Mouse (Mus musculus) skeletal muscle tissue, adult 2 months (tissue): ENCODE data around the gene Myo7a.

Experiments
- DNase-seq: peaks from one replicate; pipeline ENCODE4 v3.0.0-alpha.2; 2012; ENCODE audit warnings: low read depth, low spot score

Gene Myo7a

DNA sequence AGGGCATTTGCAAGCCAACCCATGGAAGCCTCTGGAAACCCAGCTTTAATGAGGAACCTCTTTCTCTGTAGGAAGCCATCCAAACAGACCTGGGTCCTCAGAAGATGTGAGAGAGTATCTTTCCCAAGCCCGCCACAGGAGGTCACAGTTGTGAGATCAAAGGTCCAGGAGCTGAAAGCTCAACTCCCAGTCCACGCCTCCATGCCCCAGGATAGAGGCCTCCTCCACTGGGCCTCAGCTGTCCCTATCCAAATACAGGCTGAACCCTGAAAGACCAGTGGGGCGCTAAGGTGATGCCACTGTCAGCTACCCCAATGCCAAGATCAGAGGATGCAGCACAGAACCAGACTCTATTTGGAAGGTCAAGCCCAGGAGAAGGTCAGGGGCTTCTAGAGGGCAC, 23.3 kb upstream of the Myo7a start:
- no peak for DNase-seq

DNA sequence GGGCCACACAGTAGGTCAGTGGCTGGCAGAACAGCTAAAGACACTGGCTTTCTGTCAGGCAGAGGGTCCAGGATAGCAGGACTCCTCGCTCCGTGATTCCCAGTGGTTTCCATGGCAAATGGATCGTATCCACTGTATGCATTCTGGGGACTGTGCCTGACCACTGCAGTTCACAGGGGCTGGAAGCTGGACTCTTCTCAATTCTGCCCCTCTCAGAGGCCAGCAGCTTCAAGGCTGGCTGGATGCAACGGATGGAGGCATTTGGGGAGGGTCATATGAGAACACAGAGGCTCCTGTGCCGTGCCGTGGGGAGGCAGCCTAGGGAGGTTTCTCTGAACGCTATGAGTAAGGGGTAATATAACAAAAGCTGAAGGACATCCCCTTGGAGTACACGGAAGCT, 22.9 kb upstream of the Myo7a start:
- no peak for DNase-seq

GRCm38 (mm10) chr7:98141206-98141605, 21.9 kb upstream of the Myo7a start:
- DNase-seq: no peak

GRCm38 (mm10) chr7:98140597-98140996, 21.3 kb upstream of the Myo7a start:
- DNase-seq: no peak

DNA sequence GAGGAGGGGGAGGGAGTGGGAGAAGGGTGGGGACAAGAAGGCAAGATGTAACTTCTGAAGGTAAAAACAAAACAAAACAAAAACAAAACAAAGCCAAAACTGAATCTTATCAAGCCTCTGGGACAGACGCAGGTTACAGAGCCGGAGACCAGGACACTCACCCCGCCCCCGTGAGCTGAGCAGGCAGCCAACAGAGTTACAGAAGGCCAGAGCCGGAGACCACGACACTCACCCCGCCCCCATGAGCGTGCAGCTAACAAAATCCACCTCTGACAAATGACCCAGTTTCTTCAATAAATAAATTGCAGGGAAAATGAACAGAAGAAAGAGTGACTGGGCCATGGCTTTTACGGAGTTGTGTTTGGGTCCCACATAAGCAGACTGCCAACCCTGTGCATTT, 19.9 kb upstream of the Myo7a start:
- DNase-seq: no peak

GRCm38 (mm10) chr7:98137995-98138394, 18.7 kb upstream of the Myo7a start:
- no peak for DNase-seq

- DNase-seq: no peak
Observed at GRCm38 (mm10) chr7:98137583-98137982, 18.3 kb upstream of the Myo7a start.

DNA sequence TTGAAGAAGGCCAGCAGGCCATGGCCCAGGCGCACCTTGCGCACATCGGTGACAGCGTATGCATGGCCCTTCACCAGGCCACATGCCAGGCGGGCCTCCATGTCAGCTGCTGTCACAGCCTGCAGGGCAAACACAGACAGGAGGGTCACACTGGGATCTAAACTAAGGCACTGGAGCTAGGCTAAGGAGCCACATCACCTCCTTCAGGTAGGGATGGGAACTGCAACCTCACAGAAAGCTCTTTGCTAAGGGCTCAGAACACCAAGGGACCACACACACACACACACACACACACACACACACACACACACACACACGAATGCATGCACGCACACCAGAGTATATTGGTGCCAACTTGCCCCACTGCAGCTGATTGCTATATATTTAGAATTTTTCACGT, 12.4 kb upstream of the Myo7a start:
- no peak for DNase-seq

DNA sequence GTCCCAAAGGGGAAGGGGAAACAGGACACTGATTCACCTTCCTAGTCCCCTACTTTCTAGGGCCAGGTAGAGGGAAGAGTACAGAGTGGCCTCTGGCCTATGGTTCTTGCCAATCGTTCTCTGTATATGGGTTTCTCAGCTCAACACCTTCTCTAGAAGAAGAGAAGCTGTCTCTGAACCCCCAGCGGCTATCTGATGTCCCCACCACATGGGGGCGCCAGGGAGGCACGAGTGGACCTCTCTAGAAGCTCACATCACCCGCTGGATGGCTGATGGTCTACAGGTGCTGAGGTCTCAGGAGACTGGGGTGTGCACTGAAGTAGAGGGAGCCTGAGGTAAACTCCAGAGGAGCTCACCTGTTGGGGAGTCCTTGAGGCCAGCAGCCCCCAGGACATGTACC, 6.1 kb upstream of the Myo7a start:
- no peak for DNase-seq

DNA sequence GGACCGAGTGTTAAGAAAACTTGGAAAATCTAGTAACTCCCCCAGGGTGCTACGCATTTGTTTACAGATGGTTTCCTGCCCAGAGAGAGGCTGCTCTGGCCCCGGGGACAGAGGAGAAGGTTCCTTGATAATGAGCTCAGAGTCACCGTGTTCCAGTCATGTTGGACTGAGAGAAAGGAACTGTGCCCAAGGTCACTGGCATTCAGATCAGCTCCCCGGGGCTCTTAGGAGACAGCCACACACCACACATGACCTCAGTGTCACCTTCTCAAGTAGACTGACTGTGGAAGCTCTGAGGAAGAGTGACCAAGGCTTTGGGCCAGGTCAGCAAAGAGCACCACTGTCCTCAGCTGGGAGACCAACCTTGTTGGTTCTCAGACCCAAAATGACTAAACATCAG, 5.4 kb upstream of the Myo7a start:
- no peak for DNase-seq

GRCm38 (mm10) chr7:98121673-98122072, 2.3 kb upstream of the Myo7a start:
- no peak for DNase-seq

GRCm38 (mm10) chr7:98121241-98121640, 1.9 kb upstream of the Myo7a start:
- DNase-seq: no peak

- peak; percentile 40 for DNase-seq
Observed at GRCm38 (mm10) chr7:98120325-98120724, 1.0 kb upstream of the Myo7a start.

DNA sequence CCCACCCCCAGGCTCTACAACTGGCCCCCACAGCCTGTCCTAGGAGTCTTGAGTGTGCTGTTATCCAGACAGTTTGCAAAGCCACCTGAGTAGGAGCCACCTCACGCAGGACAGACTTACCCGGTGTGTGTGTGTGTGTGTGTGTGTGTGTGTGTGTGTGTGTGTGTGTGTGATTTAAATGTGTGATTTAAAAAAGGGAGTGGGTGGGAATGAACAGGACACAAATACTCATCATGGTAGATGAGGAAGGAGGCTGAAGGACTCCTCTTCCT, 573 bp upstream of the Myo7a start:
- no peak for DNase-seq

DNA sequence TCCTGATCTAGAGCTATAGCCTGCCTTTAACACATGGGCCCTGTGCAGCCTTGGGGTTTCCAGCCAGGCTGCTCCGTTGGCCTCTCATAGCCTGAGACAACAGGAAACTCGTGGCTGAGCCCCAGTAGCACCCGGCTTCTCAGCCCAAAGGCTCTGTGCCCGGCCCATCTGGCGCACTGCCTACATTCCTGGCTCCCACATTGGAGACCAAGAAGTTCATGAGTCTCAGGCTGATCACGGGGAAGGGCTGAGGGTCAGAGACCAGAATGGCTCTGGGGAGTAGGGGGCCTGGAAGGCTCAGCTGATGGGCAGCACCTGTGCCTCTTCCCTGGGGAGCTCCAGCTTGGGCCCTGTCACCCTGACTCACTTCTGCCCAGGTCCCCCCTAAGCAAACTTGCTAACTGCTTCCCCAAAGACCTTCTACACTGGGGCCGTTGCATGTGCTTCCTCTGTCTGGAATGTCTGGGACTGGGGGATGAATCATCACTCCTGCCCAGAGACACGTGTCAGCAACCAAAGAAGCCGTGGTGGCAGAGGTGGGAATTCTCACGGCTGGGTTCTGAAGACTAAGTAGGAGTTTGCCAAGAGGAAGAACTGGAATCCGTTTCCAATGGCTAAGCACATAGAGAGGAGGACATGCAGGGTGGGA, 2.2 kb downstream of the Myo7a start:
- peak; percentile 78 for DNase-seq

GRCm38 (mm10) chr7:98114656-98115055, 4.7 kb downstream of the Myo7a start:
- no peak for DNase-seq

GRCm38 (mm10) chr7:98111233-98111632, 8.1 kb downstream of the Myo7a start:
- DNase-seq: no peak

DNA sequence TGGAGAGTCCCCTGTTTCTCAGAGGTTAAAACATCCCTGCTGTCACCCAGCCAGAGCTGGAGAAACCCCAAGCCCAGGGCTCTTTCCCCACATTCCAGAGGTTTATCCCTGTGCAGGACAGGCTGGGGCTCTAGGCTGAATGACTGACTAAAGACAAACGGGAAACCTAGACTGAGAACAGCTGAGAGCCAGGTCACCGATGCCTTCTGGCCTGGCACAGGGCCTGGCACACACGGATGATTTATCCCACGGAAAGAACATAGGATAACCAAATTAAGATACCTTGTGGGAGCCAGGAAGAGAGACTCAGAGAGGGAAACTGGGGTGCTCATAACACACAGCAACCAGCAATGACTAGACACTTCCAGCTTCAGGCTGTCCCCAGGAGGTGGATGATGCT, 9.6 kb downstream of the Myo7a start:
- DNase-seq: no peak

DNA sequence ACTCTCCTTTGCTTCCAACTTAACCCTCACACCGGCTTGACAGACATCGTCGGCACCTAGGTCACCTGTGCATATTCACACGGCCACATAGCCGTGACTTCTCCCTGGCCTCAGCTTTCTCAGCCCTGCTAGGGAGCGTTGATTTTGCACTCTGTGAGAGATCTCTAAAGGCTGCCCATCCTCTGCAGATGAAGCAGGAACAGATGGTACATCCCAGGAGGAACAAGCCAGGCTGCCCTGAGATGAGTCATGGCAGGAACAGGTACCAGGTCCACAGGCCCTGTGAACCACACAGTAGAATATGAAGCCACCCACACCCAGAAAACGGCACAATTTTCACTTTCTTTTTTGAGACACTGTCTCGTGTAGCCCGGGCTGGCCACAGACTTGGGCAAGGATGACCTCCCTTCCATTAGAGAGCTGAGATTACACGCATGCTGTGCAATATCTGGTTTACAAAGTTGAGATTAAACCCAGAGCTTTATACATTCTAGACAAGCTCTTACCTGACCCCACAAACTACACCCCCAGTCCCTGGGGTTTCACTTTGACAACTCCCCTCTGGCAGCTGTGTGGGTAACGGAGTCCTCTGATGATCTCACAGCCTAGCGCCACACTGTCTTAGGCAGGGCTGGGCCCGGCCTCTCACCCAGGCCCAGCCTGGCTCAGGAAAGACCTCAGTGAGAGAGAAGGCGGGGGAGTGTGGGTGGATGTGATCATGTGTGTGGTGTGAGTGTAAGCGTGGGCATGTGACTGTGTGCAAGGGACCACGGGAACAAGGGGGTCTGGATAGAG, 10.5 kb downstream of the Myo7a start:
- DNase-seq: no peak

DNA sequence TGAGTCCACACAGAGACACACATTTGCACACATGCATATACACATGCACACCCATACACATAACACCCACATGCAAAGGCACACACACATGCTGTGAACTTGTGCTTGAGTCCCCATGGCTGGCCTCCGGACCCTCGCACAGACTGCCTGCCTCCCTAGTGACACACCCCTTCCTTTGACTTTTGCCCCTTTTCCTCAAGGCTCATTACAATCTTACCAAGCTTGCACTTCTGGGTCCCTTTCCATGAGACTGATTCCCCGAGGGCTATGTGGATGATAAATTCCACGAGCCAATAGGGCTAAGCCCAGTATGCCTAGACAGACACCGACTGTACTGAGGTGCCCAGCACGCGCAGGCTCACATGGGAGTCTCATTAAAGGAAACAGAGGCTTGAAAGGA, 13.1 kb downstream of the Myo7a start:
- no peak for DNase-seq

GRCm38 (mm10) chr7:98104481-98105435, 14.6 kb downstream of the Myo7a start:
- peak; percentile 27 for DNase-seq

DNA sequence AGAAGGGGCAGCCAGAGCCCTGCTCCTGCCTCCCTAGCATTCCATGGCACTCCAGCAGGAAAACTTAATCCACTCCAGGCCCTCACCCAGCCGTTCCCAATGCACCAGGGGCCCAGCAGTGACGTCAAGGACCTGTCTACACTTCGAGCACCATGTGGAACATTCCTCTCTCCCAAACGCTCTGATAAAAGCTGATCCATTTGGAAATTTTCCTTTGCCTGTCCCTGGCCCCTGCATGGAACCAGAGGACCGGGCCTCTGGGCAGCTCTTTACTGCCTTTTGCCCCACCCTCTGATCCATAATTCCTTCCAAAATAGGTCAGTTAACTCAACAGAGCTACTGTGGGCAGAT, 15.4 kb downstream of the Myo7a start:
- no peak for DNase-seq
